Mouse (Mus musculus) liver, adult (tissue): ENCODE measurements around the gene Sh3pxd2b.
A peak's percentile ranks its signal among the peaks of the same experiment; 100 is the strongest.

Experiments used
- GATA4 ChIP-seq: IDR thresholded peaks from 2 replicates; pipeline ENCODE4 v1.6.1; 2014; ENCODE audit warnings: mild to moderate bottlenecking, low read length; ENCODE audit not compliant: insufficient replicate concordance

Gene Sh3pxd2b

GRCm38 (mm10) chr11:32331861-32332260 is 15.8 kb upstream of the Sh3pxd2b start:
- no peak for TF ChIP-seq GATA4

GRCm38 (mm10) chr11:32333235-32333634 is 14.4 kb upstream of the Sh3pxd2b start:
- no peak for TF ChIP-seq GATA4

- no peak for TF ChIP-seq GATA4
These were observed 11.1 kb upstream of the Sh3pxd2b start for GRCm38 (mm10) chr11:32336435-32336907.

- no peak for TF ChIP-seq GATA4
These were observed 8.5 kb upstream of the Sh3pxd2b start for GRCm38 (mm10) chr11:32339131-32339531.

GRCm38 (mm10) chr11:32340476-32341473 is 6.8 kb upstream of the Sh3pxd2b start:
- TF ChIP-seq GATA4 = no peak

- TF ChIP-seq GATA4 = peak; percentile 23; the same call in 1 of the 2 replicates
These were observed 4.8 kb upstream of the Sh3pxd2b start for GRCm38 (mm10) chr11:32342770-32343191.

GRCm38 (mm10) chr11:32343350-32343749 is 4.3 kb upstream of the Sh3pxd2b start:
- TF ChIP-seq GATA4 = no peak

GRCm38 (mm10) chr11:32345504-32346297 is 1.9 kb upstream of the Sh3pxd2b start:
- TF ChIP-seq GATA4 = no peak

- TF ChIP-seq GATA4 = no peak
These were observed 385 bp upstream of the Sh3pxd2b start for GRCm38 (mm10) chr11:32347264-32347606.

GRCm38 (mm10) chr11:32348433-32349283 is 1.0 kb downstream of the Sh3pxd2b start:
- no peak for TF ChIP-seq GATA4

- TF ChIP-seq GATA4 = no peak
These were observed 1.8 kb downstream of the Sh3pxd2b start for GRCm38 (mm10) chr11:32349284-32349953.

- TF ChIP-seq GATA4 = no peak
These were observed 5.3 kb downstream of the Sh3pxd2b start for GRCm38 (mm10) chr11:32352946-32353345.

- TF ChIP-seq GATA4 = no peak
These were observed 7.8 kb downstream of the Sh3pxd2b start for GRCm38 (mm10) chr11:32355377-32355776.

- no peak for TF ChIP-seq GATA4
These were observed 10.1 kb downstream of the Sh3pxd2b start for GRCm38 (mm10) chr11:32357686-32358085.
